Mouse (Mus musculus) leukemia stem cell, adult 10-12 weeks (primary cell): ENCODE measurements around the gene Glcci1. TPM values are rescaled to one million over a fixed set of nuclear protein-coding genes. Genes with fewer than 3 reads are reported as not detected.

ENCODE experiments used
- polyA plus RNA-seq: library from polyadenylated mRNA; stranded (reverse); fragments of >175 nt; gene quantifications from 2 replicates; pipeline ENCODE4 v1.2.3, GENCODE M21; 2012; ENCODE audit warnings: low replicate concordance

Glcci1 gene
- polyA plus RNA-seq, result 5.1 and 7.3 TPM in 2 replicates

GRCm38 (mm10) chr6:8509551-8509950 lies at the start of gene Glcci1:
Gene Glcci1, plus strand, starts transcription at chr6:8509600.

